Mouse (Mus musculus): ENCODE data around the gene Tesk2. TPM values are rescaled to one million over a fixed set of nuclear protein-coding genes. Genes with fewer than 3 reads are reported as not detected.

The Tesk2 gene
- polyA plus RNA-seq, 1 experiment from 2014 or later = 4.3 TPM

GRCm38 (mm10) chr4:116692146-116692545 lies 28.6 kb upstream of the Tesk2 start:
- Histone ChIP-seq H3K9me3 (no peaks in the 10 kb centered on the region), H3K9ac (replicated peaks) (no peak overlapping the region), H3K36me3 (peaks cover 37% of the 10 kb centered on the region), H3K27ac (replicated peaks) (no peak overlapping the region), H3K4me1 (peaks cover 3% of the 10 kb centered on the region), H3K4me2 (replicated peaks) (no peak overlapping the region), H3K27me3 (no peaks in the 10 kb centered on the region), H3K4me3 (no peak overlapping the region)
- WGBS = 92% methylated on average over 2 of the region's 2 CpGs
- ATAC-seq (replicated peaks) = no peak

DNA sequence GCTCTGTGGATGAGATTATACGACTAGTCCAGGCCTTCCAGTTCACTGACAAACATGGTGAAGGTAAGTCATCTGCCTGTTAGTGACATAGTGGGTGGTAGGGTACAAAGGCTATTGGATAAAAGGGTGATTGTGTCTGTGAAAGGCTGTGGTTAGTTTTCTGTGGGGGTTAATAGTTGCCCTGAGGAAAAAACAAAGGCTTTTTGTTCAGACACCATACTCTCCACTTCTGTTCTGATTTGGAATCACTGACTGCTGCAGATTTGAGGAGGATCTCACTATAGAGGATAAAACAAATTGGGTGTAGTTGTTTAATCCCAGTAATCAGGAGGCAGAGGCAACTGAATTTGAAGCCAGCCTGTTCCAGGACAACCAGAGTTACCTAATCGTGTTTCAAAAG lies 27.0 kb upstream of the Tesk2 start:
- no peak overlapping the region for H3K27ac ChIP-seq (replicated peaks)
- no peaks in the 10 kb centered on the region for H3K9me3 ChIP-seq
- 87% methylated on average over 2 of the region's 2 CpGs for WGBS
- H3K9ac ChIP-seq (replicated peaks) = no peak overlapping the region
- peaks cover 45% of the 10 kb centered on the region for H3K36me3 ChIP-seq
- no peaks in the 10 kb centered on the region for H3K27me3 ChIP-seq
- no peak overlapping the region for H3K4me2 ChIP-seq (replicated peaks)
- H3K4me3 ChIP-seq = no peak overlapping the region
- no peak for ATAC-seq (replicated peaks)
- no peaks in the 10 kb centered on the region for H3K4me1 ChIP-seq

DNA sequence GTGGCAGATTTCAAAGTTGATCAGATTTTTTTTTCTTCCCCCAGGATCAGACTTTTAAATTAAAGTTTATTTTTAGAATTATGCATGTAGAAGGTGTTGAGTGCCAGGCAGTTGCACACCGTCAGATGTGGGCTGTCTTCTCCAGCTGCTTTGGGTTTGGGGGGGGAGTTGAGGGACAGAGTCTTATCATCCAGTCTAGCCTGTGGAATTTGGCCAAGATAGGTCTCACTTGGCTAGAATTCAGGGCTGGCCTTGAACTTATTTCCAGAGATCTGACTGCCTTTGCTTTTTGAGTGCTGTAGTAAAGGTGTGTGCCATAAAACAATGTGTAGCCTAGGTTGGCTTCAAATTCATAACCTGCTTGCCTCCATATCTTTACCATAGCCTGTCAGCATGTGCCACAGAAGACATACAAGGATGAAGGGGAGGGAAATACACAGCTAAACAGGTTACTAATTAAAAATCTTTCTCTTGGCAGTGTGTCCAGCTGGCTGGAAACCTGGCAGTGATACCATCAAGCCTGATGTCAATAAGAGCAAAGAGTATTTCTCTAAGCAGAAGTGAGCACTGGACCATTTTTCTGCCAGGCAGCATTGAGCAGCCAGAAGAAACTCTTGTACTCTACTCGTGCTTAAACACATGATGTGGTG lies 21.9 kb upstream of the Tesk2 start:
- Histone ChIP-seq H3K36me3 (peaks cover 37% of the 10 kb centered on the region), H3K4me1 (no peaks in the 10 kb centered on the region), H3K4me3 (no peak overlapping the region), H3K9ac (replicated peaks) (no peak overlapping the region), H3K27me3 (no peaks in the 10 kb centered on the region), H3K9me3 (no peaks in the 10 kb centered on the region), H3K4me2 (replicated peaks) (no peak overlapping the region), H3K27ac (replicated peaks) (no peak overlapping the region)
- 71% methylated on average over 2 of the region's 2 CpGs for WGBS
- ATAC-seq (replicated peaks) = no peak

GRCm38 (mm10) chr4:116700964-116701363 lies 19.8 kb upstream of the Tesk2 start:
- Histone ChIP-seq H3K9ac (replicated peaks) (no peak overlapping the region), H3K4me3 (no peak overlapping the region), H3K9me3 (no peaks in the 10 kb centered on the region), H3K27me3 (no peaks in the 10 kb centered on the region), H3K27ac (replicated peaks) (no peak overlapping the region), H3K4me1 (no peaks in the 10 kb centered on the region), H3K36me3 (peaks cover 28% of the 10 kb centered on the region), H3K4me2 (replicated peaks) (no peak overlapping the region)
- no peak for ATAC-seq (replicated peaks)
- 86% methylated on average over 1 of the region's 1 CpGs for WGBS

DNA sequence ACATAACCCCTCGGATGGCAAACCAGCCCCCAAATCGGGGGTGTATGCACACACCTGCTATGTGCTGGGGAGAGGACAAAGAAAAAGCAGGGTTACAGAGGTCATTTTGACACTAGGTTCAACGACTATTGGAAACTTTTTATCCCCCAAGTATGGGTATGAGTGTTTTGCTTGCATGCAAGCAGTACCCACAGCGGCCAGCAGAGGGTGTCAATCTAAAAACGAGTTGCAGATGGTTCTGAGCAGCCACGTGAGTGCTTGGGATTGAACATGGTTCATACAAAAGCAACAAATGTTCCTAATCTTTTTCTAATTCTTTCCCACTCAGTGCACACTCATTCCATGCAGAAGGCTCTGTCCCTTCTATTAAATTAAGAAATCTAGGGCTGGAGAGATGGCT lies 16.9 kb upstream of the Tesk2 start:
- peaks cover 8% of the 10 kb centered on the region for H3K4me1 ChIP-seq
- H3K36me3 ChIP-seq = peaks cover 19% of the 10 kb centered on the region
- H3K4me3 ChIP-seq = no peak overlapping the region
- no peak overlapping the region for H3K27ac ChIP-seq (replicated peaks)
- no peak overlapping the region for H3K4me2 ChIP-seq (replicated peaks)
- no peak for ATAC-seq (replicated peaks)
- H3K9me3 ChIP-seq = no peaks in the 10 kb centered on the region
- WGBS = 39% methylated on average over 6 of the region's 6 CpGs
- no peaks in the 10 kb centered on the region for H3K27me3 ChIP-seq
- no peak overlapping the region for H3K9ac ChIP-seq (replicated peaks)

DNA sequence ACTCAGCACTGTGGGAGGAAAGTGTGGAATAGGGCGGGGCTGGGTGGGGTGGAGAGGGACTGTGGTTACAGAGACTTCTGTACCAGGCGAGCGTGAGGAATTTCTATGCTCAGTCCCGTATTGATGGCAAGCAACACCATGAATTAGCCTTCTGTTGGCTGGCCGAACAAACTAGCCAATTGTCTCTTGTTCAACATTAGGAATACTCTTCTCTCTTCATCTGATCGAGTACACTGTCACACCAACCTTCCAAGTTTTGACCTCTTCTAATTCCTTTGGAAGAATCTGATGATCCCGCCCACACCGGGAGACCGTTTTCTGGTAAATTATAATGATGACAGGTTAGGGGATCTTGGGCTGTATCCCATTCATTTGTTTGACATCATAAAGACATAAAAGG lies 13.1 kb upstream of the Tesk2 start:
- Histone ChIP-seq H3K36me3 (0 out of 2 replicates have a peak, but pooled peaks cover 2% of the 10 kb centered on the region), H3K4me3 (peak overlapping the region; percentile 68), H3K9ac (replicated peaks) (peak overlapping the region; percentile 69), H3K27ac (replicated peaks) (no peak overlapping the region), H3K4me1 (peaks cover 15% of the 10 kb centered on the region), H3K9me3 (no peaks in the 10 kb centered on the region), H3K27me3 (no peaks in the 10 kb centered on the region), H3K4me2 (replicated peaks) (peak overlapping the region; percentile 76)
- 26% methylated on average over 9 of the region's 9 CpGs for WGBS
- ATAC-seq (replicated peaks) = peak; percentile 1; the same call in 1 of the 2 replicates

DNA sequence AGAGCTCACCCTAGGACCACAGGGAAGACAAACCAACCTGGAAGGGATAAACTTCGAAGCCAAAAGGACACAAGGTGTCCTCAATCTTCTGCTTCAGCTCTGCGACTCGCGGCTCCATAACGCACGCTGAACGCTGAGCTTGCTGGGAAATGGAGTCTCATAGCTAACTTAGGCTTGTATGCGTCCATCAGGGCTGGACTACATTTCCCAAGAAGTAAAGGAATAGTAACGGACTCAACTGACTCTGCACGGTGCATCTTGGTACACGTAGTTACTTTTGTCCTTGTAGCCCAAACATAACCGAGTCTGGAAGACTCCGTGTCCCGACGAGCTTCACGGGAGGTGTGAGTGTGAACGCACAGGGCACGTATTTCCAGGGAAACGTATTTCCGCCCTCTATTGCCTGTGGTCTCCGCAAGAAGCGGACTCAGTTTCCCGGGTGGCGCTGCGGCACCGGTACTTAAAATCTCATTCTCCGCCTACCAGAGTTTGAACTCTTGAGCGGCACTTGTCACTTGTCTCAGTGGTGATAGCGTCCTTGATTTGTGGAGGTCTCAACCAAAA lies 12.5 kb upstream of the Tesk2 start, which contains the start of the genes Mmachc and Ccdc163:
Gene Mmachc, minus strand, starts transcription at position 206 of the 564 bp plus-strand sequence.
Gene Ccdc163, plus strand, starts transcription at position 309 of the 564 bp plus-strand sequence.
- ATAC-seq (replicated peaks) = peak; percentile 99
- Histone ChIP-seq H3K4me1 (peaks cover 15% of the 10 kb centered on the region), H3K27ac (replicated peaks) (peak within 1 kb of the TSS; percentile 54; the same call in 1 of the 2 replicates), H3K4me2 (replicated peaks) (peak within 1 kb of the TSS; percentile 76), H3K9ac (replicated peaks) (peak within 1 kb of the TSS; percentile 69), H3K27me3 (no peaks in the 10 kb centered on the region), H3K36me3 (0 out of 2 replicates have a peak, but pooled peaks cover 2% of the 10 kb centered on the region), H3K9me3 (no peaks in the 10 kb centered on the region), H3K4me3 (peak within 1 kb of the TSS; percentile 68)
- under 1% methylated on average over 29 of the region's 29 CpGs for WGBS

- WGBS = 3% methylated on average over 9 of the region's 9 CpGs
- ATAC-seq (replicated peaks) = no peak; the same call in 1 of the 2 replicates
- Histone ChIP-seq H3K36me3 (0 out of 2 replicates have a peak, but pooled peaks cover 2% of the 10 kb centered on the region), H3K4me3 (peak overlapping the region; percentile 68), H3K9ac (replicated peaks) (peak overlapping the region; percentile 44), H3K27ac (replicated peaks) (no peak overlapping the region), H3K9me3 (no peaks in the 10 kb centered on the region), H3K4me2 (replicated peaks) (peak overlapping the region; percentile 76), H3K4me1 (peaks cover 15% of the 10 kb centered on the region), H3K27me3 (no peaks in the 10 kb centered on the region)
Observed at GRCm38 (mm10) chr4:116708791-116709390, 11.9 kb upstream of the Tesk2 start.

- WGBS = 96% methylated on average over 2 of the region's 2 CpGs
- Histone ChIP-seq H3K36me3 (0 out of 2 replicates have a peak, but pooled peaks cover 3% of the 10 kb centered on the region), H3K27ac (replicated peaks) (no peak overlapping the region), H3K27me3 (no peaks in the 10 kb centered on the region), H3K9ac (replicated peaks) (no peak overlapping the region), H3K4me3 (no peak overlapping the region), H3K4me1 (peaks cover 15% of the 10 kb centered on the region), H3K9me3 (no peaks in the 10 kb centered on the region), H3K4me2 (replicated peaks) (no peak overlapping the region)
- no peak for ATAC-seq (replicated peaks)
Observed at GRCm38 (mm10) chr4:116710154-116710553, 10.6 kb upstream of the Tesk2 start.

DNA sequence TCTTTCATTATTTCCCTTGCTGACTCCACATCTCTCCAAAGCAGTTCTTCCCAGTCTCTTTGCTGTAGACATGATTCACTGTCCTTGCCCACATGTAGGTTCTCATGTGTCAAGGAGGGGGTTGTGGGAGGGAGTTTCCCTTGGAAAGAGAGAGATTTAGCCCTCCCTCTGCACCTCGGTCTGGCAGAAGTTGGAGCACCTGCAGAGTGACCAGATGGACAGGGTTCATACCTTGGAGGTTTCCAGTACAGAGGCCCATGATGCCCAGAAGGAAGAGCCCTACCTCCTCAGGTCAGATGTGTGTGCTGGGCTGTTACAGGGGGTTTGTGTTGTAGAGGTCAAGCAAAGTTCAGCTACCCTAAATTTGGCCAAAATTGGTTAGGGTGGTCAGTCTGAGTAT lies 8.2 kb upstream of the Tesk2 start:
- WGBS = 78% methylated on average over 1 of the region's 1 CpGs
- ATAC-seq (replicated peaks) = no peak
- Histone ChIP-seq H3K4me1 (peaks cover 11% of the 10 kb centered on the region), H3K9me3 (no peaks in the 10 kb centered on the region), H3K4me3 (no peak overlapping the region), H3K36me3 (0 out of 2 replicates have a peak, but pooled peaks cover 3% of the 10 kb centered on the region), H3K27me3 (no peaks in the 10 kb centered on the region), H3K27ac (replicated peaks) (no peak overlapping the region), H3K4me2 (replicated peaks) (no peak overlapping the region), H3K9ac (replicated peaks) (no peak overlapping the region)

DNA sequence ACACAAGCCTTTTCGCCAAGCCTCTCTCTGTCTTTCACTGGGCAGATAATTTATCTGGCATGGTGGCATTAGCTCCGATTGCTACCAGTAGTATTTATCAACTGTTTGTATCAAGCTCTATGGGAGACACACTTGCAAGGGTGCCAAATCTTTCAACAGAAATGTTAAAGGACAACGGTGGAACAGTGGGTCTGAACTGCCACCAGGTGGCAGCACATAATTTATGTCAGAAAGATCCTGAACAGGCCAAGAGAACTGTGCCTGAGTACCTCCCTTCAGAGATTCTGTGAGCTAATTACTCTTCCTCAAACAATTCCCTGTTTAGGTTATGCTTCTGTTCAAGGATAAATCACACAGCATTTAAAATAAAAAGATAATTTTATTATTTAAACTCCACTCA lies 1.4 kb upstream of the Tesk2 start:
- Histone ChIP-seq H3K36me3 (0 out of 2 replicates have a peak, but pooled peaks cover 3% of the 10 kb centered on the region), H3K9ac (replicated peaks) (no peak overlapping the region), H3K27ac (replicated peaks) (no peak overlapping the region), H3K9me3 (no peaks in the 10 kb centered on the region), H3K4me2 (replicated peaks) (no peak overlapping the region), H3K4me1 (peaks cover 17% of the 10 kb centered on the region), H3K27me3 (0 out of 2 replicates have a peak, but pooled peaks cover 3% of the 10 kb centered on the region), H3K4me3 (no peak overlapping the region)
- peak; percentile 39 for ATAC-seq (replicated peaks)
- WGBS = 19% methylated on average over 3 of the region's 3 CpGs

DNA sequence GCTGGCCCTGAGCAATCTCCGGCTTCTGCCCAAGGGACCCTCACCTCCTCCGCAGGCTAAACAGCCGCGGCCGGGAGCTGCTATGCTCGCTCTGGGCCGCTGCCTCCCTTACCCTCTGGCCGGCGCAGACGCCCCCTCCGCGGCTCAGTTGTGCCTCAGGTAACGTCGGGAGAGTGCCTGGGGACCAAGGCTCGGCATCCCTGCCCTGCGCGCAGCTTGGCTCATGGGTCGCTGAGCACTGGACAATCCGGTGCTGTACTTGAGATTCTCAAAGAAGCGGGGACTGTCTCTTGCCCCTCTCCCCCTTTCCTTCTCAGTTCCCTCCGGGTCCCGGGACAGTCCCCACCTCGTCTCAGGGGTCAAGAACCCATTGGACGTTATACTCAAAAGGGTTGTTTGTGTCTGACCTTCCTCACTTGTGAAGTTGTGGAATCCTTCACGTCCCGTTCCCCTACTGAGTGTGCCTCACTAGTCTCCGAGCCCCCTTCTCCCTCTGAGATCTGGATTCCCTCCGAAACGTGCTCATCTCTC lies 415 bp downstream of the Tesk2 start:
- peak overlapping the region; percentile 88 for H3K4me2 ChIP-seq (replicated peaks)
- H3K27me3 ChIP-seq = 0 out of 2 replicates have a peak, but pooled peaks cover 3% of the 10 kb centered on the region
- ATAC-seq (replicated peaks) = no peak
- H3K4me1 ChIP-seq = peaks cover 17% of the 10 kb centered on the region
- peak overlapping the region; percentile 86 for H3K9ac ChIP-seq (replicated peaks)
- no peaks in the 10 kb centered on the region for H3K9me3 ChIP-seq
- peak overlapping the region; percentile 51; the same call in 1 of the 2 replicates for H3K27ac ChIP-seq (replicated peaks)
- no peaks in the 10 kb centered on the region for H3K36me3 ChIP-seq
- under 1% methylated on average over 29 of the region's 29 CpGs for WGBS
- H3K4me3 ChIP-seq = peak overlapping the region; percentile 84

Measured in forebrain, embryonic 15.5 days (tissue).